Mouse (Mus musculus) embryonic fibroblast, embryonic 13.5 days (primary cell): ENCODE results near the gene 1700047I17Rik2. TPM values are rescaled to one million over a fixed set of nuclear protein-coding genes. Genes with fewer than 3 reads are reported as not detected.

Experiments used
- polyA plus RNA-seq: library from polyadenylated mRNA; stranded (reverse); fragments of >200 nt; gene quantifications from 2 replicates; pipeline ENCODE4 v1.2.4, GENCODE M21; 2011; ENCODE audit warnings: low read depth; ENCODE audit not compliant: missing spikeins, insufficient read length

1700047I17Rik2 gene
- polyA plus RNA-seq, 1 experiment: 9.2 TPM

Other genes starting within 250 kb of the 1700047I17Rik2 start
- not detected in 2 replicates for gene Gm20403, start 213.1 kb upstream of the 1700047I17Rik2 start, polyA plus RNA-seq
- 35.3 and 36.7 TPM in 2 replicates for gene Baz1a, start 185.2 kb upstream of the 1700047I17Rik2 start, polyA plus RNA-seq
- 10.5 and 12.3 TPM in 2 replicates for gene 2700097O09Rik, start 119.5 kb upstream of the 1700047I17Rik2 start, polyA plus RNA-seq
- 201 and 204 TPM in 2 replicates for gene Srp54a, start 119.3 kb upstream of the 1700047I17Rik2 start, polyA plus RNA-seq
- gene Fam177a, start 75.1 kb upstream of the 1700047I17Rik2 start, polyA plus RNA-seq: 19.7 and 20.0 TPM in 2 replicates
- 27.6 and 48.1 TPM in 2 replicates for gene Srp54b, start 44.5 kb upstream of the 1700047I17Rik2 start, polyA plus RNA-seq
- 117 and 143 TPM in 2 replicates for gene Srp54c, start 30.6 kb downstream of the 1700047I17Rik2 start, polyA plus RNA-seq
- 8.2 and 10.2 TPM in 2 replicates for gene 1110008L16Rik, start 100.0 kb downstream of the 1700047I17Rik2 start, polyA plus RNA-seq
- 27.2 and 31.0 TPM in 2 replicates for gene Ppp2r3c, start 103.4 kb downstream of the 1700047I17Rik2 start, polyA plus RNA-seq
- gene Psma6, start 184.6 kb downstream of the 1700047I17Rik2 start, polyA plus RNA-seq: 184 and 197 TPM in 2 replicates